Mouse (Mus musculus) adipose tissue, adult 10 weeks (tissue): ENCODE data around the gene Mmab. TPM values are rescaled to one million over a fixed set of nuclear protein-coding genes. Genes with fewer than 3 reads are reported as not detected.

Experiments used
- polyA plus RNA-seq: library from polyadenylated mRNA; stranded (reverse); fragments of 350-450 nt; fragmentation: Illumina TruSeq; extraction: RNeasy Lipid Tissue Mini Kit (QIAGEN cat#74804); gene quantifications from one replicate; pipeline ENCODE4 v1.2.3, GENCODE M21; 2014; ENCODE audit warnings: low read depth, low replicate concordance

Mmab gene
- polyA plus RNA-seq = 19.0 TPM

DNA sequence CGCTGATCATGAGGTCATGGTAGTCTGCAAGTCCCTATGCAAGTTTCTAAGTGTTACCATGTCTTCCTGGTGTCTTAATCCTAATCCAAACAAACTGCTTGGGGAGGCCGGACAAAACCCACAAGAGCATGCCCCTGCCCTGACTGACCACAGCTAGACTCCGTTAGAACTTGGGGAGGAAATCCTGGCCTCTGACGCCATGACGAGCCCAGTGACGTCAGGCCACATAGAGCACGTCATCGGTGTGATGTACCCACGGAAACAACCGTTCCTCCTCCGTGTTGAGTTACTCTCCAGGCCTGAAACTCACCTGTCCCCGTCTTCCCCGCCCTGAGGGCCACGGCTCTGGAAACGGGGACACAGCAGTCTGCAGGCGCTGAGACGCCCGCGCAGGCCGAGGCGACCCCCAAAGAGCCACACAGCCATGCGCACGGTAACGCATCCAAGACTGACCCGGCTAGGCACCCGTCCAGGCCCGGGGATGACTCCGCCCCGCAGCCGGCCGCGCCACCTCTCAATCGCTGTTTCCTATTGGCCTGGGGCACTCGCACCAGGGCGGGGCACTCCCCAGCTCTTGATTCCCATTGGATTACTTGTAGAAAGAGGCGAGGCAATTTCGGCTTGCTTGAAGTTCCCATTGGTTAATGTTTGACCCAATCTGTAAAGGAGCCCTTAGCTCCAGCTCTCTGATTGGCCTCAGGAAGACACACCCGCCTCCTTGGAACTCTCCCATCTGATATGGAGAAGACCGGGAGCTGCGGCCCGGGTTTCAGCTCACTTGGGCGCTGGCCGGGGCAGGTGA lies at the start of gene Mmab, which contains the start of gene Mvk:
Gene Mmab (minus strand): TSS at position 495 of the 802 bp plus-strand sequence.
Gene Mvk (plus strand): TSS at position 704 of the 802 bp plus-strand sequence.

Other genes starting within 250 kb of the Mmab start
- gene Foxn4, start 170.3 kb downstream of the Mmab start, polyA plus RNA-seq = not detected
- 0.31 TPM for gene Myo1h, start 154.9 kb downstream of the Mmab start, polyA plus RNA-seq
- gene Kctd10, start 63.6 kb downstream of the Mmab start, polyA plus RNA-seq = 51.2 TPM
- gene Ube3b, start 63.5 kb downstream of the Mmab start, polyA plus RNA-seq = 40.9 TPM
- gene Mvk, start 209 bp upstream of the Mmab start, polyA plus RNA-seq = 27.0 TPM
- gene Fam222a, start 124.0 kb upstream of the Mmab start, polyA plus RNA-seq = 1.6 TPM
- 13.2 TPM for gene Trpv4, start 214.4 kb upstream of the Mmab start, polyA plus RNA-seq
- 68.7 TPM for gene Gltp, start 246.9 kb upstream of the Mmab start, polyA plus RNA-seq